Mouse (Mus musculus): ENCODE results near the gene Chd1l. TPM values are rescaled to one million over a fixed set of nuclear protein-coding genes. Genes with fewer than 3 reads are reported as not detected.
A peak's percentile ranks its signal among the peaks of the same experiment; 100 is the strongest.

Gene Chd1l
- polyA plus RNA-seq, 1 experiment from 2014 or later = 21.0 TPM

DNA sequence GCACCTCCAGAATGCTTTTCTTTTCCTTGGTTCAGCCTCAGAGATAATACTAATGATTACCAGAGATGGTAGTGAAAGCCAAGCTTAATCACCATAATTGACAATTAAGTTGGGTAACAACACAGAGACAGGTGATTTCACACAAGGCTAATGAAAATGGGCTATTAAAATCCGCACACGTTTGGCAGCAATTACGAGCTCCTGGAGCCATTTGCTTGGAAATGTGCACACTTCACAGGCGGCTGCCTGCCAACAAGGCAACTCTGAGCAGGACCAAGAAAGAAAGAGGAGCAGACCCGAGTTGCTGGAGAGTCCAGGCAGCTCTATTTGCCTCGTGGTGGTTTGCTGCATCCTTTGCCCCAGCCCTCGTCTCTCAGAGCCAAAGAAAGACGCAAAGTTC, 84.5 kb downstream of the Chd1l start:
- Histone ChIP-seq H3K27ac (ENCODE audit: low read depth, low read length) (no peak overlapping the region), H3K9ac (ENCODE audit: low read length) (no peak overlapping the region), H3K4me1 (replicated peaks; ENCODE audit: control insufficient read depth, insufficient read depth, low read length) (no peaks in the 10 kb centered on the region), H3K36me3 (ENCODE audit: control insufficient read depth, insufficient read depth, low read length) (no peaks in the 10 kb centered on the region), H3K27me3 (ENCODE audit: control insufficient read depth, insufficient read depth, low read length) (no peaks in the 10 kb centered on the region), H3K4me2 (ENCODE audit: low read depth, low read length, severe bottlenecking) (no peak overlapping the region), H3K9me3 (ENCODE audit: control insufficient read depth, low read length) (no peaks in the 10 kb centered on the region), H3K4me3 (ENCODE audit: low read depth, low read length) (no peak overlapping the region)
- 78% methylated on average over 8 of the region's 8 CpGs for WGBS
- ATAC-seq (replicated peaks; ENCODE audit: low FRiP score) = no peak
- DNase-seq (ENCODE audit: low spot score) = no peak

GRCm38 (mm10) chr3:97524835-97525234, 85.2 kb downstream of the Chd1l start:
- no peak overlapping the region for H3K27ac ChIP-seq (ENCODE audit: low read depth, low read length)
- no peaks in the 10 kb centered on the region for H3K9me3 ChIP-seq (ENCODE audit: control insufficient read depth, low read length)
- ATAC-seq (replicated peaks; ENCODE audit: low FRiP score) = no peak
- no peaks in the 10 kb centered on the region for H3K27me3 ChIP-seq (ENCODE audit: control insufficient read depth, insufficient read depth, low read length)
- no peak overlapping the region for H3K4me3 ChIP-seq (ENCODE audit: low read depth, low read length)
- no peaks in the 10 kb centered on the region for H3K36me3 ChIP-seq (ENCODE audit: control insufficient read depth, insufficient read depth, low read length)
- no peak overlapping the region for H3K4me2 ChIP-seq (ENCODE audit: low read depth, low read length, severe bottlenecking)
- no peak overlapping the region for H3K9ac ChIP-seq (ENCODE audit: low read length)
- 86% methylated on average over 5 of the region's 5 CpGs for WGBS
- peak; percentile 60 for DNase-seq (ENCODE audit: low spot score)
- H3K4me1 ChIP-seq (replicated peaks; ENCODE audit: control insufficient read depth, insufficient read depth, low read length) = no peaks in the 10 kb centered on the region

DNA sequence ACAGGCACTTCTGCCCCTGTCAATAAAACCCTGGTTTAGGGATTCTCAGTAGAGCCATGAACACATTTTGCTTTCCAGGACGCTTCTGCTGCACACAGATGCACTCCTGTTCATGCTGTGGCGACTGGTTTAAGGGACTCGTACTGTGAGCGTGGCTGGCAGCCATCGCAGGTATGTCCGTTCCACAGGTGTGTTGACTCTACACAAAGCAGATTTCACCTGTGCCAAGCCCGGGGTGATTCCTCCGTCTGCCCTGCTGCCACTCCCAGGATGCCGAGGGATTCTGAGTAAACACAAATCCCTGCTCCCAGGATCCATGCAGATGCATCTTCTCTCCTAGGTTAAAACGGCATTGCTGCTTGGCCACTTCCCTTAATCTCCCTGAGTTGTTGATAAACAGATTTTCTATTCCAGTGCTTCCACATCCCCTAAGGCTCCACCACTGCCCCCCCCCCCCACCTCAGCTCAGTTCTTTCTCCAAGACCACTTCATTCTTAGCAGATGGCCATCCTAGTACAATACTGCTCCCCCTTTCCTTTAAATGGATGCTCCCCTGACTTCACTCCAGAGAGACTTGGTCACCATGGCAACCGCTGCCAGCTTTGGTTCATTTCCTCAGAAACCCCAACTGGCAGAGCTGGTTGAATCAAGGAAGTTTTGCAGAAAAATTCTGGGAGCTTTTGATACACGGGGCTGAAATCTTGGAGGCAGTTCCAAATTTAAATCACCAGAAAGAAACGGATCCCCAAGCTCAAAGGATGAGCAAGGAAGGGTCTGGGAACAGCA, 87.9 kb downstream of the Chd1l start:
- ATAC-seq (replicated peaks; ENCODE audit: low FRiP score) (no peak), DNase-seq (ENCODE audit: low spot score) (peak; percentile 58)
- Histone ChIP-seq H3K9ac (ENCODE audit: low read length) (no peak overlapping the region), H3K27ac (ENCODE audit: low read depth, low read length) (no peak overlapping the region), H3K4me2 (ENCODE audit: low read depth, low read length, severe bottlenecking) (no peak overlapping the region), H3K36me3 (ENCODE audit: control insufficient read depth, insufficient read depth, low read length) (no peaks in the 10 kb centered on the region), H3K4me3 (ENCODE audit: low read depth, low read length) (no peak overlapping the region), H3K4me1 (replicated peaks; ENCODE audit: control insufficient read depth, insufficient read depth, low read length) (no peaks in the 10 kb centered on the region), H3K9me3 (ENCODE audit: control insufficient read depth, low read length) (no peaks in the 10 kb centered on the region; the same call in 1 of the 2 replicates), H3K27me3 (ENCODE audit: control insufficient read depth, insufficient read depth, low read length) (no peaks in the 10 kb centered on the region)
- 72% methylated on average over 13 of the region's 13 CpGs for WGBS

DNA sequence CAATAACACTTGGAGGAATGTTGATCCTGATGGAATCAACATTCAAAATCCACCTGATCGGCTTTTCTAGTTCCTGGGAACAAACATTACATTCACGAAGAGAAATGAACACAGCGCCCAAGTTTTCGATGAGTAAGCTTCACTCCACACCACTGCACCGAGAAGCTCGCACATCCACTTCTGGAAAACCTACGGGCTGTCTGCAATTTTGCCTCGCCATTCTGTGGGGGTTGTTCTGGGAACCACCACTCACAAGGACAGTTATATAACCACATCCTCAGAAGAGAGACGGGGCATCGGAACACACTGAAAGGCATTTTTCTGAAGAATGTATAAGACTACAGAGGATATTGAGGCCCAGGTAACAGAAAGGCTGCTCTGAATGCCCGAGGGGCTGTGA, 90.1 kb downstream of the Chd1l start:
- Histone ChIP-seq H3K4me1 (replicated peaks; ENCODE audit: control insufficient read depth, insufficient read depth, low read length) (no peaks in the 10 kb centered on the region), H3K4me3 (ENCODE audit: low read depth, low read length) (no peak overlapping the region), H3K27ac (ENCODE audit: low read depth, low read length) (no peak overlapping the region), H3K27me3 (ENCODE audit: control insufficient read depth, insufficient read depth, low read length) (no peaks in the 10 kb centered on the region), H3K9ac (ENCODE audit: low read length) (no peak overlapping the region), H3K9me3 (ENCODE audit: control insufficient read depth, low read length) (no peaks in the 10 kb centered on the region; the same call in 1 of the 2 replicates), H3K36me3 (ENCODE audit: control insufficient read depth, insufficient read depth, low read length) (no peaks in the 10 kb centered on the region), H3K4me2 (ENCODE audit: low read depth, low read length, severe bottlenecking) (no peak overlapping the region)
- WGBS = 97% methylated on average over 11 of the region's 11 CpGs
- DNase-seq (ENCODE audit: low spot score) (no peak), ATAC-seq (replicated peaks; ENCODE audit: low FRiP score) (no peak)

DNA sequence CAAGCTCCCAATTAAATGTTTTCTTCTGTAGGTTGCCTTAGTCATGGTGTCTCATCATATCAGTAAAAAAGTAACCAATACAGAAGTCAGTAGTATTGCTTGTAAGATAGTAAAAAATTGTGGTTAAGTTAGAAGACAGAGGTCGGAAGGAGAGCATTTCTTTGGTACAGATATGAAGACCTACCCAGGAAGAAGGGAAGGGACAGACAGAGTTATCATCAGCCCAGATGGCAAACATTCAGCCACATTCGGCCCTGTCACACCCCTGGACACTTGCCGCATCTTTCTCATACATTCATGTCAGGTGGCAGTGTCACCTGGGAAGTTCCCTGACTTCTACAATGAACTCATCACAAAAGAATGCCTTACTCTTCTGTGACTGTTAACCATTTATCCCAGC, 97.7 kb downstream of the Chd1l start:
- H3K9ac ChIP-seq (ENCODE audit: low read length) = no peak overlapping the region
- H3K36me3 ChIP-seq (ENCODE audit: control insufficient read depth, insufficient read depth, low read length) = no peaks in the 10 kb centered on the region
- H3K27ac ChIP-seq (ENCODE audit: low read depth, low read length) = no peak overlapping the region
- ATAC-seq (replicated peaks; ENCODE audit: low FRiP score) (no peak), DNase-seq (ENCODE audit: low spot score) (no peak)
- H3K9me3 ChIP-seq (ENCODE audit: control insufficient read depth, low read length) = no peaks in the 10 kb centered on the region
- 91% methylated on average over 3 of the region's 3 CpGs for WGBS
- no peaks in the 10 kb centered on the region for H3K27me3 ChIP-seq (ENCODE audit: control insufficient read depth, insufficient read depth, low read length)
- H3K4me2 ChIP-seq (ENCODE audit: low read depth, low read length, severe bottlenecking) = no peak overlapping the region
- no peaks in the 10 kb centered on the region for H3K4me1 ChIP-seq (replicated peaks; ENCODE audit: control insufficient read depth, insufficient read depth, low read length)
- no peak overlapping the region for H3K4me3 ChIP-seq (ENCODE audit: low read depth, low read length)

Other genes starting within 250 kb of the Chd1l start
- not detected in 2 replicates for gene Olfr1402, start 188.2 kb downstream of the Chd1l start, polyA plus RNA-seq (2014; fragmentation: Nextera tagmentation; extraction: Ambion mirVana)
- gene Fmo5, start 18.6 kb upstream of the Chd1l start, polyA plus RNA-seq (2014; fragmentation: Nextera tagmentation; extraction: Ambion mirVana) = 0.65 and 0.69 TPM in 2 replicates
- gene Prkab2, start 48.0 kb upstream of the Chd1l start, polyA plus RNA-seq (2014; fragmentation: Nextera tagmentation; extraction: Ambion mirVana) = 6.8 and 7.6 TPM in 2 replicates
- not detected in 2 replicates for gene Gm17651, start 64.5 kb upstream of the Chd1l start, polyA plus RNA-seq (2014; fragmentation: Nextera tagmentation; extraction: Ambion mirVana)

Data from forebrain, embryonic 11.5 days (tissue).